Mouse (Mus musculus) lung, adult 2 months (tissue): ENCODE measurements around the gene Gm17657. TPM values are rescaled to one million over a fixed set of nuclear protein-coding genes. Genes with fewer than 3 reads are reported as not detected.

Experiments
- DNase-seq: peaks from one replicate; pipeline ENCODE4 v3.0.0; 2022
- H3K4me1 ChIP-seq: fragments of 200-500 bp; 2 replicates; pipeline ENCODE4 v1.6.1; 2011; ENCODE audit warnings: low read length; ENCODE audit not compliant: control insufficient read depth, insufficient read depth
- H3K4me3 ChIP-seq: fragments of 200-500 bp; replicated peaks from 2 replicates; pipeline ENCODE3; 2011; ENCODE audit warnings: low read depth, mild to moderate bottlenecking, control low read depth, low read length; ENCODE audit errors: extremely low read depth
- CTCF ChIP-seq: fragments of 200-500 bp; IDR thresholded peaks from 2 replicates; pipeline ENCODE4 v1.5.1; 2011; ENCODE audit warnings: mild to moderate bottlenecking, low read length, control low read depth; ENCODE audit not compliant: insufficient read depth
- POLR2A ChIP-seq: fragments of 200-500 bp; IDR thresholded peaks from 2 replicates; pipeline ENCODE4 v1.6.1; 2011; ENCODE audit warnings: low read depth, mild to moderate bottlenecking, control low read depth, low read length, borderline replicate concordance; ENCODE audit errors: extremely low read depth
- WGBS: fragments of 180-500 bp; shearing (Covaris S2); methylation state at CpG from one replicate; pipeline ENCODE4 v1.1.7; 2018; 5-methylcytosine and 5-hydroxymethylcytosine counted together
- polyA plus RNA-seq: library from polyadenylated mRNA; depleted of rRNA; stranded (reverse); fragments of >200 nt; gene quantifications from 2 replicates; pipeline ENCODE4 v1.2.3, GENCODE M21; 2012

Gene Gm17657
- polyA plus RNA-seq, 1 experiment, result not detected

DNA sequence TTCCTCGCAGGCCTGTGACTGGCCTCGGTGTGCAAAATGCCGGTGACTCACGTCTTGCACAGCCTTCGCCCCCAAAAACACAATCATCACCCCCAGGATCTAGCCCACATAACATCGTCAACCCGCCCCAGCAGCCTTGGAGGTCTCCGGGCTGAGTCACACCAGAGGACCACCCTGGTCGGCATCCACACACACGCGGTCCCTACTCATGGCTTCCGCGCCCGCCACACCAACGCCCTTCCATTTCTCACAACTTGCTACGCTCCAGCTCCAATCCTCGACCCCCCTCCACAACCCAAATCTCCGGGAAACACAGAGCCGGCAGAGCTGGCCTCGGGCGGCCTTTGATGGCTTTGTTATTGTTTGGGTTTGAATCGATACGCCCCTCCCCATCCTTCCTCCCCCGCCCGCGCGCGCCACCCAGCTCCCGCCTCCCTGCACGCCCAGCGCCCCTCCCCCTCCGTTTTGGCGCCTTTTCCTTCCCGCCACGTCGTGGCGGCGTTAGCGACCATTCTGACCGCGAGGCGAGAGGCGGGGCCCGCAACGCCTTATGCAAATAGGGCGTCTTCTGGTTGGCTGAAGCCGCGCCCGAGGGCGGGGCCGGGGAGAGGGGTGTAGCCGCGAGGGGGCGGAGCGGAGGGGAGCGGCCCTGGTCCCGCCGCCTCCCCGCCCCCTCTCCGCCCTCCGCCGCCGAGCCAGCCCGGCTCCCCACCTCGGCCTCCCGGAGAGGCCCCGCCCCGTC is 59.3 kb downstream of the Gm17657 start:
- Histone ChIP-seq H3K4me1 (peaks cover 10% of the 10 kb centered on the region), H3K4me3 (peak overlapping the region; percentile 82)
- 2% methylated on average over 62 of the region's 68 CpGs for WGBS
- DNase-seq, result peak; percentile 97
- TF ChIP-seq POLR2A (peak; percentile 90; the same call in 1 of the 2 replicates), CTCF (no peak)

DNA sequence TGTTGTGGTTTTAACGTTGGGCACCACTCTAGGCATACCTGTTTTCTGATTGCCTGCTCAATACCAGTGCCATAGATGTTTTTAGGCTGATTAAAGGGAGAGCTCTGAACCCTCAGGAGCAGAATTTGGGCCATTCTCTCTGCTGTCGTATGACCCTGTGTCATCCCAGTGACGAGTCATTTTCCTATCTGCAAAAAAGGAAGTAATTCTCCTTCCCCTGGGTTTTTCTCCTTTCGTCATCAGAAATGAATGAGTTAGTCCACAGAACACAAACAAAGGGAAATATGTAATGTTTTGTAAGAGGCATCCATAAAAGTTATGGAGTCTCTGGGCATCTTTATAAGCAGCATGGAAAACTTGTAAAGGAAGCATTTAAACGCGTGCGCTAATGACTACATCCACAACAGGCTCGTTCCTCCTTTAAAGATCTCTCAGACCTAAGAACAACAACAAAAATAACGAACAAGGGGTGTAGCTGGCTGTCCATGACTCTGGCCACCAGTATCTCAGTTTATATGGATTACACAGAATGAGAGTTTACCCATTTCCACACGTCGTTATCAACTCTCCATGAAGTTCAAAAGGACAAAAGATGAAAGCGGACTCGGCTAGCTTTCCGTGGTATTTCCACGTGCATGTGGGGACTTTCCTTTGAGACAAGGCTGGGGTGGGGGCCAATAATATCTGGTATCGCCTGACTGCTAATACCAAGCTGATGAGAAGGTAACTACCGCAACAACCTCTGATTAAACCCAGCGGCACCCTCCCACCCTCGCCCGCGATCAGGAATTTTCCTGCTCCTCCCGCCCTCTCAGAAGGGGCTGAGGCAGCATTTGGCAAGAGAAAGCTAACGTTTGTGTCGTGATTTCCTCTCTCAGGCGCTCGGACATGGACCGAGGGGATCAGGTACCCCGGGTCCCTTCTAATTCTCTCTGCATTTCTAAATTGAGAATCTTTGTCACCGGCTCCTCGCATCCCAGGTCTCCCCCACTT is 60.2 kb downstream of the Gm17657 start:
- TF ChIP-seq POLR2A, result peak; percentile 55; the same call in 1 of the 2 replicates
- TF ChIP-seq CTCF, result no peak
- Histone ChIP-seq H3K4me1 (peaks cover 10% of the 10 kb centered on the region), H3K4me3 (peak overlapping the region; percentile 82)
- 3% methylated on average over 30 of the region's 30 CpGs for WGBS
- no peak for DNase-seq

DNA sequence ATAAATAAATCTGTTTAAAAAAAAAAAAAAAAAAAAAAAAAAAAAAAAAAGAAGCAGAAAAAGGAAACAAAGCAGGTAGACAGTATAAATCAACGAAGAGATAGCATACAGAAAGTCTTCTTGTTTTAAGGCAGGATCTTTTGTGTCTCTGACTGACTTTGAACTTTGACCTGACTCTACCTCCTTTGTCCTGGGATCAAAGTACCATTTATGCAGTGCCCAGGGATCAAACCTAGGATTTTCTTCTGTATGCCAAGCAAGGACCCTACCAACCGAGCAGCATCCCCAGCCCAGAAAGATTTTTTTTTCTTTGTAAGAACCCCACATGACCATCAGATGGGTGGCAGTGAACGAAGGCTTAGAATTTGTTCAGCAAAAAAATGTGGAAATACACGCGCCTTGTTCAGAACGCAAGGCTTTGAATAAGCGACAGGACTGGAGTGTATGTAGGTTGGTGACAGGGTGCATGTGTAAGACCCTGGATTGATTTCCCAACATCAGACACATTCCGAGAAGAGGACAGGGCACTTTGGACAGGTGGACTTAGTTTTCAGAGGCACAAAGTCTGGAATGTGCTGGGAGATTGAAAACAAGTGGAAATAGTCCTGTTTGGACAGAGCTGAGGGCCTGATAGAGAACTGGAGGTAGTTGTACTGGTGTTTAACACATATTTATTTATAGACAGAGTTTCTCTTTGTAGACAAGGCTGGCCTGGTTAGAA is 61.0 kb downstream of the Gm17657 start:
- TF ChIP-seq POLR2A (no peak), CTCF (no peak)
- Histone ChIP-seq H3K4me3 (no peak overlapping the region), H3K4me1 (peaks cover 8% of the 10 kb centered on the region)
- no peak for DNase-seq
- WGBS, result 75% methylated on average over 8 of the region's 8 CpGs

DNA sequence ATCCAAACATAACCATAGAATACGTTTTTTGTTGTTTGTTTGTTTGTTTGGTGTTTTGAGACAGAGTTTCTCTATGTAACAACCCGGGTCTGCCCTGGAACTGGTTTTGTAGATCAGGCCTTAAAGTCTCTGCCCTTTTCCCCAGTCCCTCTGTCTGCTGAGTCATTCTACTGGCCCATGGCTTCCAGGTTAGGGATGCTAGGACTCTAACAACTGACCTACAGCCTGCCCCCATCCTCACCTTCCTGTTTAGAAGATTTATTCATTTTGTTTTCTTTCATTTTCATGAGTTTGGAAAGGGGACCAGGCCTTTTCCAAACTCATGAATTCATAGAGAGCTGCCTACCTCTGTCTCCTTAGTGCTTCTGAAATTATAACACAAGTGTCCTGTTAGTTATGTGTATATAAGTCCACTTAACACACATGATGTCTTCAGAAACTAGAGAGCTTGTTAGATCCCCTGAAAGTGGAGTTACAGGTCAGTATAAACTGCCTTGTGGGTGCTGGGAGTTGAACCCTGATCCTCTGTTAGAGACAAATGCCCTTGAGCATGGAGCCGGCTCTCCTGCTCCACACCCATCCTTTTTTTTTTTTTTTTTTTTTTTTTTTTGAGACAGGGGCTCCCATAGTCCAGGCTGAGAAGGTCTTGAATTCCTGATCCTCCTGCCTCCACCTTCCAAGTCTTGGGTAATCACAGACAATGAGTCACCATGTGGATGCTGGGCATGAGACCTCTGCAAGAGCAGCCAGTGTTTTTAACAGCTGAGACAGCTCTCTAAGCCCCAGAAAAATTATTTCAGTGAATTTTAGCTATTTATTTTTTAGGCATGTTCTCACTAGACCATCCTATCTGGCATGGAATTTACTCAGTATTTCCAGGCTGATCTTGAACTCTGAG is 63.9 kb downstream of the Gm17657 start:
- 68% methylated on average over 3 of the region's 3 CpGs for WGBS
- DNase-seq, result no peak
- H3K4me1 ChIP-seq, result peaks cover 6% of the 10 kb centered on the region; the same call in 1 of the 2 replicates
- no peak overlapping the region for H3K4me3 ChIP-seq
- TF ChIP-seq CTCF (no peak), POLR2A (no peak)

DNA sequence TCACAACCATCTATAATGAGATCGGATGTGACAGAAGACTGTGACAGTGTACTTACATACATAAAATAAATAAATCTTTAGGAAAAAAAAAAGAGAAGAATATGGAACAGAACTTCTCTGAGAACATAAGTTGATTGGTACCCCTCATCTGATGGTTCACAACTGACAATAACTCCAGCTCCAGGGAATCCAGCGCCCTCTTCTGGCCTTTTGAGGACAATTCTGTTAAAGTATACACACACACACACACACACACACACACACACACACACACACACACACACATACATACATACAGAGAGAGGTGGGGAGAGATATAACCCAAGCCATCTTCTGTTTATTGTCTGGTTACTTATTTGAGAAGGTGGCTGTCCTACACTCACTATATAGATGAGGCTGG is 65.0 kb downstream of the Gm17657 start:
- 87% methylated on average over 2 of the region's 2 CpGs for WGBS
- TF ChIP-seq POLR2A (no peak), CTCF (no peak)
- DNase-seq, result no peak
- Histone ChIP-seq H3K4me3 (no peak overlapping the region), H3K4me1 (peaks cover 6% of the 10 kb centered on the region; the same call in 1 of the 2 replicates)

DNA sequence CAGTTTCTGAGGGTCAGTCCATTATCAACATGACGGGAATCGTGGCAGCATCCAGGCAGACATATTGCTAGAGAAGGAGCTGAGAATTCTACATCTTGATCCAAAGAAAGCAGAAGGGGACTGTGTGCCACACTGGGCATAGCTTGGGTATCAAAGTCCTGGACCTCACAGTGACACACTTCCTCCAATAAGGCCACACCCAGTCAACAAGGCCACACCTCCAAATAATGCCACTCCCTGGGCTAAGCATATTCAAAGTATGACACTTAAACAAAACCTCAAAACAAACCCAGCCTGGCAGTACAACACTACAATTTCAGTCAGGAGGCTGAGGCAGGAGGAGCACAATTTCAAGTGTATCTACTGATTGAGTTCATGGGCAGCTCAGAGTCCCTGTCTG is 66.2 kb downstream of the Gm17657 start:
- H3K4me1 ChIP-seq, result no peaks in the 10 kb centered on the region
- no peak for TF ChIP-seq POLR2A
- no peak for TF ChIP-seq CTCF
- WGBS, result 97% methylated on average over 2 of the region's 2 CpGs
- no peak overlapping the region for H3K4me3 ChIP-seq
- no peak for DNase-seq

DNA sequence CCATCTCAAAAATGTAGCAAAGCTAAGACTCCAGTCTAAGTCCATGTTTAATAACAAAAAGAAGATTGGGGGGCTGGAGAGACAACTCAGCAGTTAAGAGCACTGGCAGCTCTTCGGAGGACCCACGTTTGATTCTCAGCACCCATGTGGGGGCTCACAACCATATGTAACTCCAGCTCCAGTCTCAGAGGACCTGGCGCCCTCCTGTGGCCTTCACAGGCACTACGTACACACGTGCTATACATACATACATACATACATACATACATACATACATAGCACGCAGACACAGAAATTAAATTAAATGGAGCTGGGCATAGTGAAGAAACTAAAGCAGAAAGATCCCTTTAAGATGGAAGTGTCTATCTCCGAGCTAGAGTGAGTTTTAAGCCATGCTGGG is 66.8 kb downstream of the Gm17657 start:
- WGBS, result 89% methylated on average over 7 of the region's 7 CpGs
- Histone ChIP-seq H3K4me3 (no peak overlapping the region), H3K4me1 (no peaks in the 10 kb centered on the region)
- TF ChIP-seq CTCF, result 0 out of 2 replicates have a peak, but pooled peaks have one; percentile 6
- no peak for TF ChIP-seq POLR2A
- no peak for DNase-seq

DNA sequence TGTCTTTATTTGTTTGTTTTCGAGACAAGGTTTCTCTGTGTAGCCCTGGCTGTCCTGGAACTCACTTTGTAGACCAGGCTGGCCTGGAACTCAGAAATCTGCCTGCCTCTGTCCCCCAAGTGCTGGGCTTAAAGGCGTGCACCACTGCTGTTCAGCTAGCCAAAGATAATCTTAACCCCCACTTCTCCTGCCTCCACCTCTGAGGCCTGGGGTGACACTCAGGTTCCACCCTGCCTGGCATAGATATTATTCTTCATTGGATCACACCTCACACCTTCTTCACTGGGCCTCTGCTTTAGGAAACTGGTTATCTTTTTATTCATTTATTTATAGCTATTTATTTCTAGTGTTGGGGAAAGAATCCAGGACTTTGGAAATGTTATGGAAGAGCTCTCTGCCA is 69.2 kb downstream of the Gm17657 start:
- 90% methylated on average over 2 of the region's 2 CpGs for WGBS
- DNase-seq, result no peak

More for the DNA sequence above, 69.2 kb downstream of the Gm17657 start:
- Histone ChIP-seq H3K4me1 (no peaks in the 10 kb centered on the region), H3K4me3 (no peak overlapping the region)
- TF ChIP-seq POLR2A (no peak), CTCF (no peak)
